10 mouse cellular contexts compared by ENCODE assay signal in the genomic region with DNA sequence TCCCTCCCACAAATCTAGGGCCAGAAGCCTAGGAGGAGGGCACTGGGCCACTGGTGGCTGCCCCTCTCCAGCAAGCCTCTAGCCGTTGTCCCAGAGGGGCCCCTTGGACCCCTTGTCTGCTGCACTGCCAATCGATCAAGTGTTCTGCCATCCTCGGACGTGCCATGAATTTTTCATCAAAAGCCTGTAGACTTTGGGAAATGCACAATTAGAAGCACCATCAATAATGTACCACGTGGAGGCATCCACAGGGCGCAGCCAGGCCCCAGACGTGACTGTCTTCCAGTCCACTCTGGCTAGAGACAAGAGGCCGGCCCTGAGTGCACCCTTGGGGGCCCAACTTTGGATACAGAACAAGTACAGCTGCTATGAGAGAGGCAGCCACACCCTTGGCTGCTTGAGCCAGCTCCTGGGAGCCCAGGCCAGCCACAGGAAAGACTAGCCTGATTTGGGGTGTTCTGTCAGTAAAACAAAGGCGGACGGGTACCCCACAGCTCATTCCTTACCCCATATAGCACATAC. TPM values are rescaled to one million over a fixed set of nuclear protein-coding genes. Genes with fewer than 3 reads are reported as not detected.
DNase-seq lines count a peak whose midpoint lies in the region; ATAC-seq and TF ChIP-seq lines count a peak whose summit lies in the region.
"Had no signal": no experiment of that assay in that cellular context is flagged by ENCODE, and none has a peak within 500 bp of the region (broad histone marks: within the 10 kb centered on the region; RNA-seq: fewer than 3 reads in every experiment).

No protein-coding gene starts in this region.

- intact Hi-C loops in heart, adult 2 months (cut with DNase I): no loop called here
- intact Hi-C loops in heart, postnatal 25 days (cut with DNase I): no loop called here

- peaks cover 1% of the 10 kb centered on the region for H3K4me1 ChIP-seq in heart, adult 2 months (ENCODE audit: control insufficient read depth, insufficient read depth, low read length)
- H3K4me1 ChIP-seq in heart, embryonic 10.5 days: peaks cover 70% of the 10 kb centered on the region
- peaks cover 79% of the 10 kb centered on the region for H3K4me1 ChIP-seq in forebrain, embryonic 14.5 days (ENCODE audit: control insufficient read depth, insufficient read depth, low read length)

- no peak overlapping the region for H3K4me3 ChIP-seq in heart, adult 2 months
- no peak overlapping the region for H3K4me3 ChIP-seq in heart, embryonic 10.5 days
- no peak overlapping the region for H3K4me3 ChIP-seq in forebrain, embryonic 14.5 days (ENCODE audit: low read depth, low read length)
- no peak overlapping the region for H3K4me3 ChIP-seq in myocyte

- 68% methylated on average over 10 of the region's 10 CpGs for WGBS in heart, adult 2 months
- whole genome bisulfite sequencing in heart, embryonic 10.5 days: 78% methylated on average over 10 of the region's 10 CpGs
- 66% methylated on average over 10 of the region's 10 CpGs for WGBS in forebrain, embryonic 14.5 days

- ATAC-seq in forebrain, embryonic 14.5 days: no peak
- ATAC-seq: lung, postnatal 0 days had no signal

- TF ChIP-seq EP300 in heart, adult 2 months (IDR thresholded peaks at IDR 0.05; ENCODE audit: insufficient read depth, low read depth, low read length): no peak

- H3K27ac ChIP-seq in heart, adult 2 months: peak overlapping the region; percentile 28
- no peak overlapping the region for H3K27ac ChIP-seq in heart, embryonic 10.5 days
- H3K27ac ChIP-seq in forebrain, embryonic 14.5 days (ENCODE audit: low read depth, low read length): peak overlapping the region; percentile 28; the same call in 1 of the 2 replicates

- H3ac ChIP-seq in myocyte (ENCODE audit: control insufficient read depth, insufficient read length): no peak overlapping the region

- H3K79me2 ChIP-seq in heart, adult 2 months (replicated peaks; ENCODE audit: control insufficient read depth, insufficient read depth, low read length): no peaks in the 10 kb centered on the region
- no peaks in the 10 kb centered on the region for H3K79me2 ChIP-seq in myocyte (ENCODE audit: control insufficient read depth, insufficient read depth)

- no peak for TF ChIP-seq POLR2A in heart, adult 2 months (IDR thresholded peaks at IDR 0.05; ENCODE audit: insufficient read depth, low read depth, low read length)
- no peak for TF ChIP-seq POLR2A in myocyte (IDR thresholded peaks at IDR 0.05; ENCODE audit: insufficient read length, low read depth)

- no peaks in the 10 kb centered on the region for H3K9me3 ChIP-seq in heart, embryonic 10.5 days
- H3K9me3 ChIP-seq in forebrain, embryonic 14.5 days (replicated peaks; ENCODE audit: control insufficient read depth, low read length): no peaks in the 10 kb centered on the region

- no peaks in the 10 kb centered on the region for H3K36me3 ChIP-seq in heart, adult 2 months (ENCODE audit: control insufficient read depth, insufficient read depth, low read length)
- no peaks in the 10 kb centered on the region for H3K36me3 ChIP-seq in heart, embryonic 10.5 days
- no peaks in the 10 kb centered on the region for H3K36me3 ChIP-seq in forebrain, embryonic 14.5 days (ENCODE audit: control insufficient read depth, insufficient read depth, low read length)
- H3K36me3 ChIP-seq in myocyte (ENCODE audit: control insufficient read depth, insufficient read depth): no peaks in the 10 kb centered on the region

- H3K4me2 ChIP-seq in forebrain, embryonic 14.5 days (ENCODE audit: low read length): no peak overlapping the region
- H3K4me2 ChIP-seq in myocyte (ENCODE audit: low read depth): no peak overlapping the region

- peak; percentile 65 to 80 for DNase-seq in heart, adult 2 months
- DNase-seq in heart, embryonic 10.5 days (ENCODE audit: low spot score): no peak
- no peak for DNase-seq in forebrain, embryonic 14.5 days (ENCODE audit: low spot score)
- peak; percentile 74 for DNase-seq in heart, postnatal 25 days (ENCODE audit: low spot score)
- DNase-seq in ovary, postnatal 36 days (ENCODE audit: low spot score): no peak
- DNase-seq in left cerebral cortex, adult 18-20 months (ENCODE audit: low spot score in 2 of 2): no peak
- no peak for DNase-seq in spleen, postnatal 4 days (ENCODE audit: low spot score in 2 of 2)
- DNase-seq: kidney, postnatal 36 days had no signal

- TF ChIP-seq CTCF in heart, adult 2 months (IDR thresholded peaks at IDR 0.05): no peak

- H3K9ac ChIP-seq in heart, adult 2 months (ENCODE audit: low read depth, low read length): no peak overlapping the region
- H3K9ac ChIP-seq in forebrain, embryonic 14.5 days (ENCODE audit: low read length): no peak overlapping the region

- H3K27me3 ChIP-seq in heart, adult 2 months (ENCODE audit: control insufficient read depth, insufficient read depth, low read length): no peaks in the 10 kb centered on the region
- H3K27me3 ChIP-seq in heart, embryonic 10.5 days (ENCODE audit: insufficient read depth, poor library complexity, severe bottlenecking): peaks cover 51% of the 10 kb centered on the region
- no peaks in the 10 kb centered on the region for H3K27me3 ChIP-seq in forebrain, embryonic 14.5 days (replicated peaks; ENCODE audit: control insufficient read depth, insufficient read depth, low read length)
- H3K27me3 ChIP-seq in myocyte (ENCODE audit: control insufficient read depth, insufficient read depth, insufficient read length): no peaks in the 10 kb centered on the region

TF ChIP-seq in myocyte, 11 proteins besides CTCF, POLR2A, EP300 and RAD21:
- no peak for TF ChIP-seq POLR2AphosphoS2 (IDR thresholded peaks at IDR 0.05; ENCODE audit: insufficient read length, low read depth)
- peak; percentile 15 for TF ChIP-seq USF1 (IDR thresholded peaks at IDR 0.05; ENCODE audit: low read depth)
- peak in 1 of 3 experiments; percentile 6 for TF ChIP-seq MYOD1 (IDR thresholded peaks at IDR 0.05; ENCODE audit: control insufficient read depth in 1 of 3, insufficient read length in 2 of 3, low read depth in 2 of 3)
- no peak for TF ChIP-seq REST (IDR thresholded peaks at IDR 0.05; ENCODE audit: insufficient read depth, insufficient read length)
- TF ChIP-seq SRF (IDR thresholded peaks at IDR 0.05; ENCODE audit: control insufficient read depth, insufficient read length, low read depth): no peak

RNA-seq across cellular contexts. Expression of gene Stra6, which starts 20.0 kb away (rescaled TPM):
- total RNA-seq in heart, adult 2 months (2021): under 1 TPM; 0.34 to 0.65 TPM
- 0.68 and 1.3 TPM in 2 replicates for polyA plus RNA-seq in heart, adult 2 months (2012; rRNA removed)
- polyA plus RNA-seq in heart, embryonic 10.5 days (2016; fragmentation: Nextera tagmentation; extraction: Ambion mirVana): 2.7 and 16.3 TPM in 2 replicates
- 9.9 and 11.1 TPM in 2 replicates for polyA plus RNA-seq in forebrain, embryonic 14.5 days (2014; fragmentation: Nextera tagmentation; extraction: Ambion mirVana)
- total RNA-seq in heart, postnatal 25 days (2021): 1 to 10 TPM in 1 of 2 experiments, under 1 TPM in 1; 0.23 to 1.0 TPM
- 0.64 TPM for polyA plus RNA-seq in myocyte (2012; fragmentation: generic; extraction: Trizol)
- total RNA-seq in left cerebral cortex, adult 18-20 months (2021): 10 to 100 TPM in 1 of 2 experiments, 1 to 10 TPM in 1; 7.8 to 10.3 TPM

RNA-seq across cellular contexts. Expression of gene Cyp11a1, which starts 37.3 kb away (rescaled TPM):
- under 1 TPM in 1 of 2 experiments, not detected in 1; 0.29 TPM for total RNA-seq in heart, adult 2 months (2021)
- polyA plus RNA-seq in heart, adult 2 months (2012; rRNA removed): 0.06 and 0.29 TPM in 2 replicates
- 0.10 TPM in 1 of 2 replicates, not detected in the other for polyA plus RNA-seq in heart, embryonic 10.5 days (2016; fragmentation: Nextera tagmentation; extraction: Ambion mirVana)
- polyA plus RNA-seq in forebrain, embryonic 14.5 days (2014; fragmentation: Nextera tagmentation; extraction: Ambion mirVana): 0.15 and 0.54 TPM in 2 replicates
- not detected for total RNA-seq in heart, postnatal 25 days (2021)
- 0.11 TPM for polyA plus RNA-seq in myocyte (2012; fragmentation: generic; extraction: Trizol)
- total RNA-seq in left cerebral cortex, adult 18-20 months (2021): 1 to 10 TPM; 1.8 to 2.7 TPM

Comparison
In these comparisons a context has a peak if more than half of its experiments do, and no peak if none do; other contexts are left out.
1. DNase-seq: peak in heart, adult 2 months (2 of 2) and heart, postnatal 25 days (single experiment); none in heart, embryonic 10.5 days (single experiment), forebrain, embryonic 14.5 days (single experiment), ovary, postnatal 36 days (single experiment), left cerebral cortex, adult 18-20 months (0 of 2) and spleen, postnatal 4 days (0 of 2).